ENCODE assay signal across 24 mouse cellular contexts in the genomic region with DNA sequence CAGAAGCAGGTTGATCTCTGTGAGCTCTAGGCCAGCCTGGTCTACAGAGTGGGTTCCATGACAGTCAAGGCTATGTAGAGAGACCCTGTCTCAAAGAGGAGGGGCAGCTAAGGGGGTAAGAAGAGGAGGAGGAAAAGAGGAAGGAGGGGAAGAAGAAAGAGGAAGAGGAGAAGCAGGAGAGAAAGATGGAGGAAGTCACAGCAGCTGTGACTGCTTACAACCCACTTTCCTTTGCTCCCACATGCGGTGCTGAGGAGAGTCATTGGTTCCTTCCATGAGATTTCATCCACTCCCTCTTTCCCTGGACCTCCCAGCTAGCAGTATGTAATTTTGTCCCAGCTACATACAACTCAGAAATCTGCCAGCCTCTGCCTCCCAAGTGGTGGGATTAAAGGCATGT. TPM values are rescaled to one million over a fixed set of nuclear protein-coding genes. Genes with fewer than 3 reads are reported as not detected.
DNase-seq lines count a peak whose midpoint lies in the region; ATAC-seq and TF ChIP-seq lines count a peak whose summit lies in the region.
"Had no signal": no experiment of that assay in that cellular context is flagged by ENCODE, and none has a peak within 500 bp of the region (broad histone marks: within the 10 kb centered on the region; RNA-seq: fewer than 3 reads in every experiment).

No protein-coding gene starts in this region.

- H3K4me1 ChIP-seq in MEL (ENCODE audit: control insufficient read depth in 1 of 2, insufficient read depth in 2 of 2, low read length in 2 of 2): peaks cover 5 to 10% of the 10 kb centered on the region in 2 experiments; a peak in 3 of 4 replicates
- H3K4me1 ChIP-seq: embryonic facial prominence, embryonic 10.5 days; embryonic facial prominence, embryonic 12.5 days; forebrain, embryonic 13.5 days; forebrain, embryonic 15.5 days had no signal

- intact Hi-C loops in left cerebral cortex, postnatal 4 days (cut with DNase I): no loop called here

- no peak for TF ChIP-seq CTCF in MEL (IDR thresholded peaks at IDR 0.05 in 2 of 3, conservative IDR thresholded peaks at IDR 0.05 in 1 of 3; ENCODE audit: control insufficient read depth in 1 of 3, insufficient read depth in 1 of 3, low read depth in 2 of 3, low read length in 3 of 3, poor library complexity in 1 of 3, severe bottlenecking in 1 of 3)

- no peak for TF ChIP-seq RAD21 in MEL (IDR thresholded peaks at IDR 0.05; ENCODE audit: low read depth, low read length)

- no peak overlapping the region for H3K27ac ChIP-seq in MEL (ENCODE audit: control insufficient read depth, low read depth, low read length)
- H3K27ac ChIP-seq: embryonic facial prominence, embryonic 10.5 days; embryonic facial prominence, embryonic 12.5 days; forebrain, embryonic 13.5 days; forebrain, embryonic 15.5 days had no signal

- H3K79me2 ChIP-seq in MEL (ENCODE audit: control insufficient read depth, insufficient read depth, low read length, poor library complexity): no peaks in the 10 kb centered on the region

- TF ChIP-seq POLR2A in MEL (IDR thresholded peaks at IDR 0.05; ENCODE audit: control insufficient read depth in 1 of 2, insufficient read depth in 1 of 2, low read depth in 1 of 2, low read length in 2 of 2, poor library complexity in 1 of 2): 0 out of 4 replicates have a peak, but pooled peaks of 1 of the 2 experiments have one; percentile 36

- peak; percentile 69 for DNase-seq in MEL (ENCODE audit: low read depth, low spot score)
- DNase-seq in T-cell, adult 2 months (ENCODE audit: low spot score): no peak
- DNase-seq in left cerebral cortex, postnatal 4 days: no peak
- DNase-seq: adrenal gland, adult 8-10 months; adrenal gland, postnatal 14 days; adrenal gland, postnatal 36 days; B cell, adult 2 months; cerebellum, adult 11 months; cerebellum, adult 18-20 months; cerebellum, adult 8-10 months; cerebellum, adult 9-11 months; cerebellum, postnatal 14 days; cerebellum, postnatal 36 days; forebrain, postnatal 0 days had no signal

- 0 out of 4 replicates have a peak, but pooled peaks cover 0 to 2% of the 10 kb centered on the region in 2 experiments for H3K36me3 ChIP-seq in MEL (ENCODE audit: control insufficient read depth in 1 of 2, insufficient read depth in 2 of 2, low read length in 2 of 2)
- H3K36me3 ChIP-seq: embryonic facial prominence, embryonic 10.5 days; embryonic facial prominence, embryonic 12.5 days; forebrain, embryonic 15.5 days; G1E had no signal

- no peaks in the 10 kb centered on the region for H3K9me3 ChIP-seq in MEL (replicated peaks; ENCODE audit: insufficient read depth, low read length)
- H3K9me3 ChIP-seq: embryonic facial prominence, embryonic 10.5 days; embryonic facial prominence, embryonic 12.5 days; forebrain, embryonic 13.5 days; forebrain, embryonic 15.5 days; G1E had no signal

- no peak overlapping the region for H3K4me3 ChIP-seq in MEL (ENCODE audit: control insufficient read depth in 1 of 2, insufficient read depth in 1 of 2, low read depth in 2 of 2, low read length in 2 of 2)
- H3K4me3 ChIP-seq: embryonic facial prominence, embryonic 10.5 days; embryonic facial prominence, embryonic 12.5 days; forebrain, embryonic 13.5 days; forebrain, embryonic 15.5 days had no signal

- no peak overlapping the region for H3K9ac ChIP-seq in MEL (ENCODE audit: control insufficient read depth, low read depth, low read length, poor library complexity, severe bottlenecking)
- H3K9ac ChIP-seq: embryonic facial prominence, embryonic 12.5 days; forebrain, embryonic 13.5 days; forebrain, embryonic 15.5 days; forebrain, postnatal 0 days had no signal

- TF ChIP-seq EP300 in MEL (IDR thresholded peaks at IDR 0.05; ENCODE audit: low read depth in 1 of 2, low read length in 2 of 2): peak; percentile 22 to 81; a peak in 3 of 4 replicates

- ATAC-seq in common myeloid progenitor, adult 5-6 weeks (replicated peaks; ENCODE audit: low read depth, poor library complexity, severe bottlenecking): 0 out of 2 replicates have a peak, but pooled peaks have one; percentile 21
- 0 out of 2 replicates have a peak, but pooled peaks have one; percentile 11 for ATAC-seq in megakaryocyte progenitor cell, adult 5-6 weeks (replicated peaks; ENCODE audit: poor library complexity)
- ATAC-seq: activated CD4-positive, CD25-positive, alpha-beta regulatory T cell, adult 4 months; CD4-positive, CD25-positive, alpha-beta regulatory T cell, adult 4 months; forebrain, embryonic 13.5 days; forebrain, embryonic 15.5 days; forebrain, postnatal 0 days had no signal

- no peaks in the 10 kb centered on the region for H3K27me3 ChIP-seq in MEL (ENCODE audit: control insufficient read depth in 1 of 2, insufficient read depth in 2 of 2, low read length in 2 of 2)
- H3K27me3 ChIP-seq: CH12.LX; embryonic facial prominence, embryonic 12.5 days; forebrain, embryonic 13.5 days; forebrain, embryonic 15.5 days had no signal

TF ChIP-seq in MEL, 35 proteins besides CTCF, POLR2A, EP300 and RAD21 (continues in another document):
- TF ChIP-seq ZMIZ1 (IDR thresholded peaks at IDR 0.05; ENCODE audit: low read depth, low read length) (no peak), MYB (IDR thresholded peaks at IDR 0.05; ENCODE audit: low read depth, low read length) (no peak), HCFC1 (IDR thresholded peaks at IDR 0.05; ENCODE audit: low read depth, low read length) (peak; percentile 38; the same call in 1 of the 2 replicates), TCF12 (IDR thresholded peaks at IDR 0.05; ENCODE audit: low read depth, low read length) (0 out of 2 replicates have a peak, but pooled peaks have one; percentile 5), ZNF384 (IDR thresholded peaks at IDR 0.05; ENCODE audit: low read depth, low read length) (peak; percentile 44), GATA1 (IDR thresholded peaks at IDR 0.05; ENCODE audit: low read depth, low read length) (no peak), TBP (IDR thresholded peaks at IDR 0.05; ENCODE audit: low read depth, low read length) (0 out of 2 replicates have a peak, but pooled peaks have one; percentile 23), POLR2AphosphoS5 (IDR thresholded peaks at IDR 0.05; ENCODE audit: borderline replicate concordance, low read depth, low read length) (no peak), MXI1 (IDR thresholded peaks at IDR 0.05; ENCODE audit: low read depth, low read length) (no peak), E2F4 (IDR thresholded peaks at IDR 0.05; ENCODE audit: borderline replicate concordance, low read depth, low read length) (no peak), ELF1 (IDR thresholded peaks at IDR 0.05; ENCODE audit: low read depth, low read length) (0 out of 2 replicates have a peak, but pooled peaks have one; percentile 23), CHD2 (IDR thresholded peaks at IDR 0.05; ENCODE audit: low read length) (no peak), SMC3 (IDR thresholded peaks at IDR 0.05; ENCODE audit: low read depth, low read length) (no peak), ZKSCAN1 (IDR thresholded peaks at IDR 0.05; ENCODE audit: low read depth, low read length) (0 out of 2 replicates have a peak, but pooled peaks have one; percentile 29), TAL1 (IDR thresholded peaks at IDR 0.05; ENCODE audit: low read length) (no peak), CHD1 (IDR thresholded peaks at IDR 0.05; ENCODE audit: low read depth, low read length) (0 out of 2 replicates have a peak, but pooled peaks have one; percentile 64), RCOR1 (IDR thresholded peaks at IDR 0.05; ENCODE audit: low read depth, low read length) (no peak), MAX (IDR thresholded peaks at IDR 0.05; ENCODE audit: low read length) (peak; percentile 59; the same call in 1 of the 2 replicates), ZC3H11A (IDR thresholded peaks at IDR 0.05; ENCODE audit: low read depth, low read length) (no peak), POLR2AphosphoS2 (IDR thresholded peaks at IDR 0.05; ENCODE audit: low read length) (no peak), MEF2A (IDR thresholded peaks at IDR 0.05; ENCODE audit: extremely low read depth, insufficient replicate concordance, low read depth, low read length, poor library complexity, severe bottlenecking) (no peak), JUND (IDR thresholded peaks at IDR 0.05; ENCODE audit: low read depth, low read length) (no peak), USF1 (IDR thresholded peaks at IDR 0.05; ENCODE audit: low read depth, low read length) (no peak)

RNA-seq across cellular contexts. Expression of gene Smarca4, which starts 9.3 kb away (rescaled TPM):
- 249 and 263 TPM in 2 replicates for total RNA-seq in MEL (2012; rRNA removed)
- polyA plus RNA-seq in MEL (2012; ENCODE audit: insufficient read depth in 1 of 2, insufficient read length in 2 of 2, low read depth in 1 of 2, low replicate concordance in 2 of 2, missing spikeins in 1 of 2): 100 to 1,000 TPM in 1 of 2 experiments, 10 to 100 TPM in 1; 71.4 to 381 TPM
- 69.7 and 94.1 TPM in 2 replicates for total RNA-seq in common myeloid progenitor, adult 5-6 weeks (2017)
- 58.8 and 63.2 TPM in 2 replicates for total RNA-seq in megakaryocyte progenitor cell, adult 5-6 weeks (2015)
- 64.0 and 71.1 TPM in 2 replicates for total RNA-seq in megakaryocyte progenitor cell, adult 5-6 weeks (2017)
- 100 to 1,000 TPM; 185 to 186 TPM for total RNA-seq in left cerebral cortex, postnatal 4 days (2021)

RNA-seq across cellular contexts. Expression of gene Yipf2, which starts 14.0 kb away (rescaled TPM):
- 22.8 and 24.0 TPM in 2 replicates for total RNA-seq in MEL (2012; rRNA removed)
- polyA plus RNA-seq in MEL (2012; ENCODE audit: insufficient read depth in 1 of 2, insufficient read length in 2 of 2, low read depth in 1 of 2, low replicate concordance in 2 of 2, missing spikeins in 1 of 2): 10 to 100 TPM in 1 of 2 experiments, not detected in 1; 84.9 TPM
- 4.0 and 6.2 TPM in 2 replicates for total RNA-seq in common myeloid progenitor, adult 5-6 weeks (2017)
- 5.3 and 6.6 TPM in 2 replicates for total RNA-seq in megakaryocyte progenitor cell, adult 5-6 weeks (2015)
- 15.5 and 19.0 TPM in 2 replicates for total RNA-seq in megakaryocyte progenitor cell, adult 5-6 weeks (2017)
- total RNA-seq in left cerebral cortex, postnatal 4 days (2021): 1 to 10 TPM; 7.0 to 9.9 TPM

RNA-seq across cellular contexts. Expression of gene Timm29, which starts 14.1 kb away (rescaled TPM):
- 74.1 and 87.9 TPM in 2 replicates for total RNA-seq in MEL (2012; rRNA removed)
- polyA plus RNA-seq in MEL (2012; ENCODE audit: insufficient read depth in 1 of 2, insufficient read length in 2 of 2, low read depth in 1 of 2, low replicate concordance in 2 of 2, missing spikeins in 1 of 2): 100 to 1,000 TPM in 1 of 2 experiments, 10 to 100 TPM in 1; 45.8 to 163 TPM
- 42.6 and 47.7 TPM in 2 replicates for total RNA-seq in common myeloid progenitor, adult 5-6 weeks (2017)
- 43.8 and 44.9 TPM in 2 replicates for total RNA-seq in megakaryocyte progenitor cell, adult 5-6 weeks (2015)
- total RNA-seq in megakaryocyte progenitor cell, adult 5-6 weeks (2017): 52.1 and 63.7 TPM in 2 replicates
- total RNA-seq in left cerebral cortex, postnatal 4 days (2021): 10 to 100 TPM; 56.7 to 58.7 TPM

RNA-seq across cellular contexts. Expression of gene Carm1, which starts 60.0 kb away (rescaled TPM):
- 121 and 131 TPM in 2 replicates for total RNA-seq in MEL (2012; rRNA removed)
- polyA plus RNA-seq in MEL (2012; ENCODE audit: insufficient read depth in 1 of 2, insufficient read length in 2 of 2, low read depth in 1 of 2, low replicate concordance in 2 of 2, missing spikeins in 1 of 2): 100 to 1,000 TPM; 121 to 423 TPM
- total RNA-seq in common myeloid progenitor, adult 5-6 weeks (2017): 26.4 and 50.2 TPM in 2 replicates
- 49.4 and 56.5 TPM in 2 replicates for total RNA-seq in megakaryocyte progenitor cell, adult 5-6 weeks (2015)
- total RNA-seq in megakaryocyte progenitor cell, adult 5-6 weeks (2017): 21.1 and 21.8 TPM in 2 replicates
- total RNA-seq in left cerebral cortex, postnatal 4 days (2021): 100 to 1,000 TPM; 108 to 124 TPM
